Mouse (Mus musculus): ENCODE results near the gene Fads2. TPM values are rescaled to one million over a fixed set of nuclear protein-coding genes. Genes with fewer than 3 reads are reported as not detected.

Fads2 gene
- total RNA-seq, 1 experiment = 41.5 TPM

- H3K4me3 ChIP-seq (ENCODE audit: insufficient read depth in 1 of 2, low read depth in 1 of 2, low read length in 2 of 2, poor library complexity in 1 of 2, severe bottlenecking in 1 of 2) = no peak overlapping the region
- in situ Hi-C loops (cut with MboI; ENCODE audit: low sequenced_read_pairs in 2 of 2, unreplicated experiment in 2 of 2) = no loop called here
- no peak overlapping the region for H3K9ac ChIP-seq (ENCODE audit: insufficient read depth, low read depth, low read length, poor library complexity, severe bottlenecking)
- no peak for DNase-seq (ENCODE audit: low read depth, low spot score)
- TF ChIP-seq ZNF384 (IDR thresholded peaks at IDR 0.05; ENCODE audit: low read depth, low read length) (no peak), MAFK (IDR thresholded peaks at IDR 0.05; ENCODE audit: insufficient read depth, low read depth, low read length) (no peak), ZC3H11A (IDR thresholded peaks at IDR 0.05; ENCODE audit: borderline replicate concordance, low read depth, low read length) (no peak), HCFC1 (IDR thresholded peaks at IDR 0.05; ENCODE audit: borderline replicate concordance, insufficient read depth, low read length) (no peak), CHD2 (IDR thresholded peaks at IDR 0.05; ENCODE audit: low read depth, low read length) (no peak)
- H3K9me3 ChIP-seq (ENCODE audit: control insufficient read depth, insufficient read depth, low read depth, low read length) = no peaks in the 10 kb centered on the region
- H3K27ac ChIP-seq (ENCODE audit: insufficient read depth, low read depth, low read length, poor library complexity, severe bottlenecking) = no peak overlapping the region
- peaks cover 29% of the 10 kb centered on the region for H3K36me3 ChIP-seq (ENCODE audit: control insufficient read depth, insufficient read depth, low read length, poor library complexity, severe bottlenecking)
- peaks cover 0 to 4% of the 10 kb centered on the region in 2 experiments; a peak in 2 of 4 replicates for H3K4me1 ChIP-seq (ENCODE audit: control insufficient read depth in 2 of 2, insufficient read depth in 2 of 2, low read length in 2 of 2, poor library complexity in 1 of 2)
Measured at GRCm38 (mm10) chr19:10094695-10095094, 6.9 kb downstream of the Fads2 start.

GRCm38 (mm10) chr19:10093829-10094228, 7.7 kb downstream of the Fads2 start:
- no peak for TF ChIP-seq MAFK (IDR thresholded peaks at IDR 0.05; ENCODE audit: insufficient read depth, low read depth, low read length)
- peaks cover 0 to 3% of the 10 kb centered on the region in 2 experiments; a peak in 1 of 4 replicates for H3K4me1 ChIP-seq (ENCODE audit: control insufficient read depth in 2 of 2, insufficient read depth in 2 of 2, low read length in 2 of 2, poor library complexity in 1 of 2)
- no peak overlapping the region for H3K4me3 ChIP-seq (ENCODE audit: insufficient read depth in 1 of 2, low read depth in 1 of 2, low read length in 2 of 2, poor library complexity in 1 of 2, severe bottlenecking in 1 of 2)
- H3K36me3 ChIP-seq (ENCODE audit: control insufficient read depth, insufficient read depth, low read length, poor library complexity, severe bottlenecking) = peaks cover 32% of the 10 kb centered on the region
- in situ Hi-C loops (cut with MboI; ENCODE audit: low sequenced_read_pairs in 2 of 2, unreplicated experiment in 2 of 2) = no loop called here
- no peak overlapping the region for H3K9ac ChIP-seq (ENCODE audit: insufficient read depth, low read depth, low read length, poor library complexity, severe bottlenecking)
- no peak for DNase-seq (ENCODE audit: low read depth, low spot score)
- H3K9me3 ChIP-seq (ENCODE audit: control insufficient read depth, insufficient read depth, low read depth, low read length) = no peaks in the 10 kb centered on the region
- H3K27ac ChIP-seq (ENCODE audit: insufficient read depth, low read depth, low read length, poor library complexity, severe bottlenecking) = no peak overlapping the region

GRCm38 (mm10) chr19:10086976-10087375, 14.6 kb downstream of the Fads2 start:
- peaks cover 51% of the 10 kb centered on the region for H3K36me3 ChIP-seq (ENCODE audit: control insufficient read depth, insufficient read depth, low read length, poor library complexity, severe bottlenecking)
- H3K4me3 ChIP-seq (ENCODE audit: insufficient read depth in 1 of 2, low read depth in 1 of 2, low read length in 2 of 2, poor library complexity in 1 of 2, severe bottlenecking in 1 of 2) = no peak overlapping the region
- H3K4me1 ChIP-seq (ENCODE audit: control insufficient read depth in 2 of 2, insufficient read depth in 2 of 2, low read length in 2 of 2, poor library complexity in 1 of 2) = no peaks in the 10 kb centered on the region
- no peak overlapping the region for H3K27ac ChIP-seq (ENCODE audit: insufficient read depth, low read depth, low read length, poor library complexity, severe bottlenecking)
- no peak overlapping the region for H3K9ac ChIP-seq (ENCODE audit: insufficient read depth, low read depth, low read length, poor library complexity, severe bottlenecking)
- TF ChIP-seq MAFK (IDR thresholded peaks at IDR 0.05; ENCODE audit: insufficient read depth, low read depth, low read length) = no peak
- no peaks in the 10 kb centered on the region for H3K9me3 ChIP-seq (ENCODE audit: control insufficient read depth, insufficient read depth, low read depth, low read length)
- DNase-seq (ENCODE audit: low read depth, low spot score) = no peak
- in situ Hi-C loops (cut with MboI; ENCODE audit: low sequenced_read_pairs in 2 of 2, unreplicated experiment in 2 of 2) = no loop called here

GRCm38 (mm10) chr19:10085454-10085853, 16.1 kb downstream of the Fads2 start:
- no peak overlapping the region for H3K4me3 ChIP-seq (ENCODE audit: insufficient read depth in 1 of 2, low read depth in 1 of 2, low read length in 2 of 2, poor library complexity in 1 of 2, severe bottlenecking in 1 of 2)
- H3K9ac ChIP-seq (ENCODE audit: insufficient read depth, low read depth, low read length, poor library complexity, severe bottlenecking) = no peak overlapping the region
- H3K4me1 ChIP-seq (ENCODE audit: control insufficient read depth in 2 of 2, insufficient read depth in 2 of 2, low read length in 2 of 2, poor library complexity in 1 of 2) = no peaks in the 10 kb centered on the region
- in situ Hi-C loops (cut with MboI; ENCODE audit: low sequenced_read_pairs in 2 of 2, unreplicated experiment in 2 of 2) = no loop called here
- no peak for DNase-seq (ENCODE audit: low read depth, low spot score)
- no peak for TF ChIP-seq ZC3H11A (IDR thresholded peaks at IDR 0.05; ENCODE audit: borderline replicate concordance, low read depth, low read length)
- no peak for TF ChIP-seq MAFK (IDR thresholded peaks at IDR 0.05; ENCODE audit: insufficient read depth, low read depth, low read length)
- no peak for TF ChIP-seq HCFC1 (IDR thresholded peaks at IDR 0.05; ENCODE audit: borderline replicate concordance, insufficient read depth, low read length)
- no peak for TF ChIP-seq CHD2 (IDR thresholded peaks at IDR 0.05; ENCODE audit: low read depth, low read length)
- no peak for TF ChIP-seq ZNF384 (IDR thresholded peaks at IDR 0.05; ENCODE audit: low read depth, low read length)
- peaks cover 46% of the 10 kb centered on the region for H3K36me3 ChIP-seq (ENCODE audit: control insufficient read depth, insufficient read depth, low read length, poor library complexity, severe bottlenecking)
- H3K9me3 ChIP-seq (ENCODE audit: control insufficient read depth, insufficient read depth, low read depth, low read length) = no peaks in the 10 kb centered on the region
- H3K27ac ChIP-seq (ENCODE audit: insufficient read depth, low read depth, low read length, poor library complexity, severe bottlenecking) = no peak overlapping the region

GRCm38 (mm10) chr19:10082105-10082504, 19.4 kb downstream of the Fads2 start:
- DNase-seq (ENCODE audit: low read depth, low spot score) = no peak
- Histone ChIP-seq H3K9ac (ENCODE audit: insufficient read depth, low read depth, low read length, poor library complexity, severe bottlenecking) (no peak overlapping the region), H3K4me1 (ENCODE audit: control insufficient read depth in 2 of 2, insufficient read depth in 2 of 2, low read length in 2 of 2, poor library complexity in 1 of 2) (no peaks in the 10 kb centered on the region), H3K9me3 (ENCODE audit: control insufficient read depth, insufficient read depth, low read depth, low read length) (no peaks in the 10 kb centered on the region), H3K4me3 (ENCODE audit: insufficient read depth in 1 of 2, low read depth in 1 of 2, low read length in 2 of 2, poor library complexity in 1 of 2, severe bottlenecking in 1 of 2) (no peak overlapping the region), H3K36me3 (ENCODE audit: control insufficient read depth, insufficient read depth, low read length, poor library complexity, severe bottlenecking) (peaks cover 45% of the 10 kb centered on the region), H3K27ac (ENCODE audit: insufficient read depth, low read depth, low read length, poor library complexity, severe bottlenecking) (no peak overlapping the region)
- in situ Hi-C loops (cut with MboI; ENCODE audit: low sequenced_read_pairs in 2 of 2, unreplicated experiment in 2 of 2) = no loop called here
- TF ChIP-seq HCFC1 (IDR thresholded peaks at IDR 0.05; ENCODE audit: borderline replicate concordance, insufficient read depth, low read length) (no peak), MAFK (IDR thresholded peaks at IDR 0.05; ENCODE audit: insufficient read depth, low read depth, low read length) (no peak), ZNF384 (IDR thresholded peaks at IDR 0.05; ENCODE audit: low read depth, low read length) (no peak), CHD2 (IDR thresholded peaks at IDR 0.05; ENCODE audit: low read depth, low read length) (no peak), ZC3H11A (IDR thresholded peaks at IDR 0.05; ENCODE audit: borderline replicate concordance, low read depth, low read length) (no peak)
